Mouse (Mus musculus): ENCODE measurements around the gene Hoxc4. TPM values are rescaled to one million over a fixed set of nuclear protein-coding genes. Genes with fewer than 3 reads are reported as not detected.

Gene Hoxc4
- polyA plus RNA-seq, 1 experiment from 2014 or later: 61.2 TPM

GRCm38 (mm10) chr15:103032167-103032566 lies 13.4 kb downstream of the Hoxc4 start:
- no peak overlapping the region for H3K4me3 ChIP-seq (ENCODE audit: low read length)

GRCm38 (mm10) chr15:103032646-103033575 lies 14.2 kb downstream of the Hoxc4 start:
- H3K27me3 ChIP-seq (replicated peaks; ENCODE audit: control insufficient read depth, insufficient read depth, low read length): peaks cover 39% of the 10 kb centered on the region
- H3K4me3 ChIP-seq (ENCODE audit: low read length): no peak overlapping the region
- H3K27ac ChIP-seq (ENCODE audit: low read depth, low read length): peak overlapping the region; percentile 40; the same call in 1 of the 2 replicates
- no peaks in the 10 kb centered on the region for H3K36me3 ChIP-seq (ENCODE audit: control insufficient read depth, insufficient read depth, low read length)
- peak overlapping the region; percentile 1 for H3K4me2 ChIP-seq (ENCODE audit: low read length)
- H3K9me3 ChIP-seq (ENCODE audit: control insufficient read depth, low read length): no peaks in the 10 kb centered on the region
- ATAC-seq: no peak
- no peaks in the 10 kb centered on the region for H3K4me1 ChIP-seq (ENCODE audit: control insufficient read depth, insufficient read depth, low read depth, low read length)
- peak overlapping the region; percentile 14; the same call in 1 of the 2 replicates for H3K9ac ChIP-seq (ENCODE audit: low read depth, low read length)
- WGBS: 2% methylated on average over 26 of the region's 26 CpGs

More at GRCm38 (mm10) chr15:103032167-103032566, 13.4 kb downstream of the Hoxc4 start:
- no peaks in the 10 kb centered on the region for H3K9me3 ChIP-seq (ENCODE audit: control insufficient read depth, low read length)
- H3K4me1 ChIP-seq (ENCODE audit: control insufficient read depth, insufficient read depth, low read depth, low read length): no peaks in the 10 kb centered on the region
- peaks cover 38% of the 10 kb centered on the region for H3K27me3 ChIP-seq (replicated peaks; ENCODE audit: control insufficient read depth, insufficient read depth, low read length)
- no peak for ATAC-seq
- H3K36me3 ChIP-seq (ENCODE audit: control insufficient read depth, insufficient read depth, low read length): no peaks in the 10 kb centered on the region
- peak overlapping the region; percentile 72 for H3K27ac ChIP-seq (ENCODE audit: low read depth, low read length)
- 0% methylated on average over 1 of the region's 3 CpGs for WGBS
- H3K4me2 ChIP-seq (ENCODE audit: low read length): peak overlapping the region; percentile 1
- H3K9ac ChIP-seq (ENCODE audit: low read depth, low read length): no peak overlapping the region

DNA sequence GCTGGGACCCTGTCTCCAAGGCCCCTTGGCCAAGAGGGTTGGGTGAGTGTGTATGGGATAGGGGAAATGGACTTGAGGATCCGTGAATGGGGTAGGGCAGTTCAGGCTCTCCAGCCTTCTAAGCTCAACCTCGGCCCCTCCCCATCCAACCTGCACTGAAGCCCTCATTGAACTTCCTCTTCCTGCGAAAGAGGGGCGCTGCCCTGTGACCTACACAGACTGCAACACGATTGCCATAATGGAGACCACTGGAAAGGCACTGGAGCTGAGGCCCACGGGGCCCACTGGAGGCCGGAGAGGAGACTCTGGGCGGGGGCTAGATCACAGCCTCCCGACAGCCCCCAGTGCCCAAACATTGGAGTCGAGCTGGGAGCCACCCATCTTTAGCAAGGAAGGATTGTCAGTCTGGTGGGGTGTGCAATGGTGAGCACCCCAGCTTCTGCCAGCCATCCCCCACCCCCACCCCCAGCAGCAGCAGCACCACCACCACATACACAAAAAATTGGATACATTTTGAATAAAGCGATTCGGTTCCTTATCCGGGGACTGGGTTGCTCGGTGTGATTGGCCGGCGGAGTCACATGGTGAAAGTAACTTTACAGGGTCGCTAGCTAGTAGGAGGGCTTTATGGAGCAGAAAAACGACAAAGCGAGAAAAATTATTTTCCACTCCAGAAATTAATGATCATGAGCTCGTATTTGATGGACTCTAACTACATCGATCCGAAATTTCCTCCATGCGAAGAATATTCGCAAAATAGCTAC lies 15.5 kb downstream of the Hoxc4 start:
- H3K4me3 ChIP-seq (ENCODE audit: low read length): peak overlapping the region; percentile 48
- peaks cover 37% of the 10 kb centered on the region for H3K27me3 ChIP-seq (replicated peaks; ENCODE audit: control insufficient read depth, insufficient read depth, low read length)
- H3K4me2 ChIP-seq (ENCODE audit: low read length): peak overlapping the region; percentile 54
- H3K36me3 ChIP-seq (ENCODE audit: control insufficient read depth, insufficient read depth, low read length): no peaks in the 10 kb centered on the region
- peak overlapping the region; percentile 61 for H3K9ac ChIP-seq (ENCODE audit: low read depth, low read length)
- ATAC-seq: peak; percentile 82
- H3K9me3 ChIP-seq (ENCODE audit: control insufficient read depth, low read length): no peaks in the 10 kb centered on the region
- no peaks in the 10 kb centered on the region for H3K4me1 ChIP-seq (ENCODE audit: control insufficient read depth, insufficient read depth, low read depth, low read length)
- H3K27ac ChIP-seq (ENCODE audit: low read depth, low read length): peak overlapping the region; percentile 88
- under 1% methylated on average over 24 of the region's 24 CpGs for WGBS

DNA sequence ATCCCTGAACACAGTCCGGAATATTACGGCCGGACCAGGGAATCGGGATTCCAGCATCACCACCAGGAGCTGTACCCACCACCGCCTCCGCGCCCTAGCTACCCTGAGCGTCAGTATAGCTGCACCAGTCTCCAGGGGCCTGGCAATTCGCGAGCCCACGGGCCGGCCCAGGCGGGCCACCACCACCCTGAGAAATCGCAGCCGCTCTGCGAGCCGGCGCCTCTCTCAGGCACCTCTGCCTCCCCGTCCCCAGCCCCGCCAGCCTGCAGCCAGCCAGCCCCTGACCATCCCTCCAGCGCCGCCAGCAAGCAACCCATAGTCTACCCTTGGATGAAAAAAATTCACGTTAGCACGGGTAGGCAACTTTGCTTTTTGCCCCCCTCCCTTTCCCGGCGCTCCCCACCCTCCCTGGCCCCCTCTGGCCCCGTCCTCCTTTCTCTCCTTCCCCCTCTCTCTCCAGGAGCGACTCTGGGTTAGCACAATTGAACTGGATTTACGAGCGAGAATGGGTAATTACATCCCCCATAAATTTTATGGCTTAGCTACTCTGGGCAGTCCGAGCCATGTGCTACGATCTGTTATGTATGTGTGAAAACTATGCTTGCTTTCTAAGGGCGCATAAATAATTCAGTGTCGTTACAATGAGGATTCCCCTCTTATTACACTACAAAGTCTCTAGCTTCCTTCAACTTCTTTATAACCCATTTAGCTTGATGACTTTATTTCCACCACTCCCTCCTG lies 16.2 kb downstream of the Hoxc4 start:
- Histone ChIP-seq H3K9me3 (ENCODE audit: control insufficient read depth, low read length) (no peaks in the 10 kb centered on the region), H3K4me1 (ENCODE audit: control insufficient read depth, insufficient read depth, low read depth, low read length) (no peaks in the 10 kb centered on the region), H3K4me3 (ENCODE audit: low read length) (peak overlapping the region; percentile 48), H3K36me3 (ENCODE audit: control insufficient read depth, insufficient read depth, low read length) (no peaks in the 10 kb centered on the region), H3K4me2 (ENCODE audit: low read length) (peak overlapping the region; percentile 54), H3K27me3 (replicated peaks; ENCODE audit: control insufficient read depth, insufficient read depth, low read length) (peaks cover 38% of the 10 kb centered on the region), H3K9ac (ENCODE audit: low read depth, low read length) (peak overlapping the region; percentile 61), H3K27ac (ENCODE audit: low read depth, low read length) (peak overlapping the region; percentile 88)
- peak; percentile 55 for ATAC-seq
- WGBS: under 1% methylated on average over 34 of the region's 34 CpGs

- no peak for ATAC-seq
- Histone ChIP-seq H3K4me2 (ENCODE audit: low read length) (peak overlapping the region; percentile 54), H3K9ac (ENCODE audit: low read depth, low read length) (peak overlapping the region; percentile 61), H3K27me3 (replicated peaks; ENCODE audit: control insufficient read depth, insufficient read depth, low read length) (peaks cover 39% of the 10 kb centered on the region), H3K27ac (ENCODE audit: low read depth, low read length) (peak overlapping the region; percentile 88), H3K9me3 (ENCODE audit: control insufficient read depth, low read length) (no peaks in the 10 kb centered on the region), H3K36me3 (ENCODE audit: control insufficient read depth, insufficient read depth, low read length) (no peaks in the 10 kb centered on the region), H3K4me3 (ENCODE audit: low read length) (peak overlapping the region; percentile 48), H3K4me1 (ENCODE audit: control insufficient read depth, insufficient read depth, low read depth, low read length) (no peaks in the 10 kb centered on the region)
- WGBS: under 1% methylated on average over 14 of the region's 14 CpGs
Measured at GRCm38 (mm10) chr15:103035548-103035881, 16.8 kb downstream of the Hoxc4 start.

GRCm38 (mm10) chr15:103037579-103037978 lies 18.8 kb downstream of the Hoxc4 start:
- ATAC-seq: no peak
- Histone ChIP-seq H3K4me1 (ENCODE audit: control insufficient read depth, insufficient read depth, low read depth, low read length) (no peaks in the 10 kb centered on the region), H3K36me3 (ENCODE audit: control insufficient read depth, insufficient read depth, low read length) (no peaks in the 10 kb centered on the region), H3K9me3 (ENCODE audit: control insufficient read depth, low read length) (no peaks in the 10 kb centered on the region), H3K27me3 (replicated peaks; ENCODE audit: control insufficient read depth, insufficient read depth, low read length) (peaks cover 38% of the 10 kb centered on the region), H3K9ac (ENCODE audit: low read depth, low read length) (no peak overlapping the region), H3K27ac (ENCODE audit: low read depth, low read length) (no peak overlapping the region), H3K4me2 (ENCODE audit: low read length) (peak overlapping the region; percentile 54), H3K4me3 (ENCODE audit: low read length) (no peak overlapping the region)
- WGBS: 31% methylated on average over 1 of the region's 1 CpGs

DNA sequence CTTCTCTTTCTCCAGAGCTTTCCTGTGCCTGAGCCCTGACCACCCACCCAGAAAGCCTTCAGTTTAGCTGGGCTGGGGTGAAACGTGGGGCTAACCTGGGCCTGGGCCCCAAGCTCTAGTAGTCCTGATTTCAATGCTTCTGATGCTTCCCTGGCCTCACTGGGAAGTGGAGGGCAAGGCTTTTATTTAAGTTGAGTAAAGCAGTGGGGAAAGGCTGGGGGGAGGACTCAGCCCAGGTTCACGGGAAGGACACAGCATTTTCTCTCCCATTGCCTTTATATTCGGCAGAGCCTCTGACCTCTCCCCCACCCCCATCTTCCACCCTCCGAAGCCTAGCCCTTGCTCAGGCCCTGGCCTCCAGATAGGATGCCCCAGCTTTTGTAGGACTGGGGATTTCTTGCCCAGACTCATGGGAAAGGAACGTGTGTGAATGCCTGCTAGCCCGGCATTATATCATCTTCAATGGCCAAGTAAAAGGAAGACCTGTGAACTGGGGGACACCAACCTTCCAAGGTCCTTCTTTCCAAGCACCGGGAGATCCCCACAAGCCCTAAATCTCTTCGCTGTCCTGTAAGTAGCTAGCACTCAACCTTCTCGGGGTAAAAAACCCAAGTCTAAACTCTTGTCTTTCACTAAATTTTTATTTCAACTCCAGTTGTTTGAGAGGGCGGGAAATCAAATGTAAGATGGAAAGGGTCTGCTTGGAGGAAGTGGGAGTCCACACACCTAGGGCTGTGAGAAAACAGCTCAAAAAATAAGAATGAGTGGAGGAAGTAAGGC lies 20.2 kb downstream of the Hoxc4 start:
- Histone ChIP-seq H3K9ac (ENCODE audit: low read depth, low read length) (peak overlapping the region; percentile 20; the same call in 1 of the 2 replicates), H3K27me3 (replicated peaks; ENCODE audit: control insufficient read depth, insufficient read depth, low read length) (peaks cover 40% of the 10 kb centered on the region), H3K27ac (ENCODE audit: low read depth, low read length) (peak overlapping the region; percentile 11; the same call in 1 of the 2 replicates), H3K4me1 (ENCODE audit: control insufficient read depth, insufficient read depth, low read depth, low read length) (no peaks in the 10 kb centered on the region), H3K4me3 (ENCODE audit: low read length) (peak overlapping the region; percentile 7; the same call in 1 of the 2 replicates), H3K4me2 (ENCODE audit: low read length) (peak overlapping the region; percentile 54), H3K9me3 (ENCODE audit: control insufficient read depth, low read length) (no peaks in the 10 kb centered on the region), H3K36me3 (ENCODE audit: control insufficient read depth, insufficient read depth, low read length) (no peaks in the 10 kb centered on the region)
- WGBS: 7% methylated on average over 10 of the region's 10 CpGs
- ATAC-seq: no peak

DNA sequence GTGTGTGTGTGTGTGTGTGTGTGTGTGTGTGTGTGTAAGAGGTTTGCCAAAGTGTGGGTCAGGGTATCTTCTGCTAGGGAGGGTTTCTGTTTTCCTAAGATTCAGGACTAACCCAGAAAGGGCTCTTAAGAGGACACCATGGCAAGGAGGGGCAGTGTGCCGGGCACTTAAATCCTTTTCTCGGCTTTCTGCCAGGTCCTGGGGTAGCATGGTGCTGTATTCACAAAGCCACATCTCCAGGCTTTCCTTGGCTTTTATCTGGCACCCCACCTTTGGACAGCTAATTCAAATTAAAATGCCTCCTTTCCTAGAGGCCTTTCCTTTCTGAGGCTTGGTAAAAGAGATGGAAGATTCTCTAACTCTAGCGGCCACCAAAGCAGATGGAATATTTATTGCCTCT lies 20.9 kb downstream of the Hoxc4 start:
- no peaks in the 10 kb centered on the region for H3K9me3 ChIP-seq (ENCODE audit: control insufficient read depth, low read length)
- H3K9ac ChIP-seq (ENCODE audit: low read depth, low read length): no peak overlapping the region
- no peaks in the 10 kb centered on the region for H3K4me1 ChIP-seq (ENCODE audit: control insufficient read depth, insufficient read depth, low read depth, low read length)
- peak overlapping the region; percentile 11 for H3K27ac ChIP-seq (ENCODE audit: low read depth, low read length)
- peak overlapping the region; percentile 54 for H3K4me2 ChIP-seq (ENCODE audit: low read length)
- peaks cover 41% of the 10 kb centered on the region for H3K27me3 ChIP-seq (replicated peaks; ENCODE audit: control insufficient read depth, insufficient read depth, low read length)
- WGBS: 14% methylated on average over 3 of the region's 3 CpGs
- H3K4me3 ChIP-seq (ENCODE audit: low read length): peak overlapping the region; percentile 5; the same call in 1 of the 2 replicates
- ATAC-seq: no peak
- no peaks in the 10 kb centered on the region for H3K36me3 ChIP-seq (ENCODE audit: control insufficient read depth, insufficient read depth, low read length)
